Mouse (Mus musculus): Measurements from ENCODE around the gene Iqschfp.

- no peak for TF ChIP-seq GATA1 (IDR thresholded peaks at IDR 0.05; ENCODE audit: borderline replicate concordance, low read length)
- no peak for TF ChIP-seq FLI1 (IDR thresholded peaks at IDR 0.05; ENCODE audit: low read length)
These were observed 691.1 kb downstream of the Iqschfp start for GRCm38 (mm10) chr3:68583031-68583693.

All from megakaryocyte, embryonic 14.5 days (primary cell).